Mouse (Mus musculus) liver, embryonic 14.5 days (tissue): Measurements from ENCODE around the gene Hebp1. TPM values are rescaled to one million over a fixed set of nuclear protein-coding genes. Genes with fewer than 3 reads are reported as not detected.

Experiments used
- ATAC-seq: fragments of 200-750 bp; cut with Nextera tagmentation; 2 replicates; pipeline ENCODE4 v1.8.0; 2017; ENCODE audit warnings: moderate number of reproducible peaks, mild to moderate bottlenecking, moderate library complexity; ENCODE audit not compliant: insufficient read depth
- DNase-seq, 3 experiments: peaks; one replicate each; pipeline ENCODE4 v3.0.0-alpha.2; 2012 to 2013; ENCODE audit warnings: low read depth in 3 of 3, low spot score in 3 of 3
- H3K27ac ChIP-seq: fragments of 300-500 bp; sonication (generic); 2 replicates; pipeline ENCODE4 v1.5.1; 2014; ENCODE audit warnings: moderate library complexity, mild to moderate bottlenecking, control low read depth, inconsistent platforms
- H3K27me3 ChIP-seq: fragments of 300-500 bp; sonication (generic); 2 replicates; pipeline ENCODE4 v1.6.1; 2014; ENCODE audit warnings: mild to moderate bottlenecking, low read length, moderate library complexity; ENCODE audit not compliant: control insufficient read depth, insufficient read depth
- H3K36me3 ChIP-seq: fragments of 300-500 bp; sonication (generic); replicated peaks from 2 replicates; pipeline ENCODE4 v1.6.1; 2014; ENCODE audit warnings: low read depth; ENCODE audit not compliant: control insufficient read depth, insufficient read depth
- H3K4me1 ChIP-seq, 2 experiments: fragments of 200-500 bp in 1 of 2; fragments of 300-500 bp in 1 of 2; sonication (generic) in 1 of 2; replicated peaks; 2 replicates each; pipeline ENCODE4 v1.6.1; 2012 to 2014; ENCODE audit warnings: antibody characterized with exemption in 1 of 2, inconsistent platforms in 1 of 2, low read length in 1 of 2; ENCODE audit not compliant: control insufficient read depth in 2 of 2, insufficient read depth in 2 of 2
- H3K4me2 ChIP-seq: fragments of 300-500 bp; sonication (generic); 2 replicates; pipeline ENCODE4 v1.6.1; 2014; ENCODE audit warnings: low read depth, mild to moderate bottlenecking, control low read depth, moderate library complexity
- H3K4me3 ChIP-seq, 2 experiments: fragments of 200-500 bp in 1 of 2; fragments of 300-500 bp in 1 of 2; sonication (generic) in 1 of 2; 2 replicates each; pipeline ENCODE4 v1.5.1; 2012 to 2014; ENCODE audit warnings: low read depth in 2 of 2, low read length in 2 of 2, mild to moderate bottlenecking in 2 of 2, control low read depth in 1 of 2, inconsistent platforms in 1 of 2, moderate library complexity in 1 of 2; ENCODE audit not compliant: insufficient read depth in 1 of 2
- H3K9ac ChIP-seq: fragments of 300-500 bp; sonication (generic); replicated peaks from 2 replicates; pipeline ENCODE4 v1.6.1; 2014; ENCODE audit warnings: mild to moderate bottlenecking, control low read depth, moderate library complexity
- H3K9me3 ChIP-seq: fragments of 300-500 bp; sonication (generic); 2 replicates; pipeline ENCODE4 v1.6.1; 2016; ENCODE audit warnings: low read length, mixed read lengths; ENCODE audit not compliant: control insufficient read depth
- CTCF ChIP-seq: IDR thresholded peaks from 2 replicates; pipeline ENCODE4 v1.5.1; 2016; ENCODE audit warnings: antibody characterized with exemption, low read depth, control low read depth
- EP300 ChIP-seq: IDR thresholded peaks from 2 replicates; pipeline ENCODE4 v1.6.1; 2016; ENCODE audit warnings: antibody characterized with exemption, low read depth
- WGBS: fragments of 180-500 bp; shearing (Covaris S2); extraction: QIAGEN DNeasy Blood & Tissue Kit; methylation state at CpG from one replicate; pipeline ENCODE4 v1.1.7; 2014; ENCODE audit not compliant: insufficient replicate concordance; 5-methylcytosine and 5-hydroxymethylcytosine counted together
- polyA plus RNA-seq, 2 experiments: library from polyadenylated mRNA; depleted of rRNA in 1 of 2; stranded (reverse) in 1 of 2; unstranded in 1 of 2; fragments of >200 nt; fragmentation: Nextera tagmentation in 1 of 2; extraction: Ambion mirVana in 1 of 2; gene quantifications; 2 replicates each; pipeline versions ENCODE4 v1.2.1 to v1.2.3; 2012 to 2014

Gene Hebp1
- polyA plus RNA-seq, 2 experiments: 70.2 to 198 TPM

GRCm38 (mm10) chr6:135175014-135175413, 22.8 kb downstream of the Hebp1 start:
- TF ChIP-seq EP300 (no peak), CTCF (no peak)
- no peak overlapping the region for H3K27ac ChIP-seq
- 84% methylated on average over 1 of the region's 1 CpGs for WGBS
- no peaks in the 10 kb centered on the region for H3K27me3 ChIP-seq
- no peak overlapping the region for H3K4me2 ChIP-seq
- ATAC-seq (no peak), DNase-seq (no peak)
- H3K4me3 ChIP-seq: no peak overlapping the region
- H3K9me3 ChIP-seq: no peaks in the 10 kb centered on the region
- H3K4me1 ChIP-seq: 0 out of 4 replicates have a peak, but pooled peaks cover 0 to 1% of the 10 kb centered on the region in 2 experiments
- no peaks in the 10 kb centered on the region for H3K36me3 ChIP-seq
- no peak overlapping the region for H3K9ac ChIP-seq

GRCm38 (mm10) chr6:135171736-135172135, 26.1 kb downstream of the Hebp1 start:
- Histone ChIP-seq H3K36me3 (no peaks in the 10 kb centered on the region), H3K27me3 (no peaks in the 10 kb centered on the region), H3K9me3 (no peaks in the 10 kb centered on the region), H3K4me2 (no peak overlapping the region), H3K9ac (no peak overlapping the region), H3K27ac (no peak overlapping the region), H3K4me3 (no peak overlapping the region), H3K4me1 (peaks cover 11 to 14% of the 10 kb centered on the region in 2 experiments)
- 73% methylated on average over 14 of the region's 14 CpGs for WGBS
- ATAC-seq (no peak), DNase-seq (no peak)
- TF ChIP-seq CTCF (no peak), EP300 (no peak)

- Histone ChIP-seq H3K9me3 (no peaks in the 10 kb centered on the region), H3K4me2 (no peak overlapping the region), H3K9ac (no peak overlapping the region), H3K4me1 (peaks cover 29 to 31% of the 10 kb centered on the region in 2 experiments), H3K27me3 (no peaks in the 10 kb centered on the region), H3K4me3 (no peak overlapping the region), H3K36me3 (peaks cover 7% of the 10 kb centered on the region), H3K27ac (no peak overlapping the region; the same call in 1 of the 2 replicates)
- TF ChIP-seq CTCF: no peak
- TF ChIP-seq EP300: no peak
- no peak for ATAC-seq
- no peak for DNase-seq
- 62% methylated on average over 3 of the region's 3 CpGs for WGBS
Measured at GRCm38 (mm10) chr6:135169246-135169645, 28.6 kb downstream of the Hebp1 start.

- H3K9ac ChIP-seq: peak overlapping the region; percentile 57
- H3K4me3 ChIP-seq: peak overlapping the region; percentile 90 to 91
- ATAC-seq: no peak
- no peak for DNase-seq
- no peaks in the 10 kb centered on the region for H3K27me3 ChIP-seq
- peaks cover 13% of the 10 kb centered on the region for H3K36me3 ChIP-seq
- H3K4me1 ChIP-seq: peaks cover 35 to 38% of the 10 kb centered on the region in 2 experiments
- H3K9me3 ChIP-seq: no peaks in the 10 kb centered on the region
- 75% methylated on average over 6 of the region's 6 CpGs for WGBS
- H3K27ac ChIP-seq: peak overlapping the region; percentile 86
- TF ChIP-seq CTCF (no peak), EP300 (peak; percentile 2; the same call in 1 of the 2 replicates)
- peak overlapping the region; percentile 92 for H3K4me2 ChIP-seq
Measured at GRCm38 (mm10) chr6:135168471-135168870, 29.4 kb downstream of the Hebp1 start.

GRCm38 (mm10) chr6:135167380-135168311, 30.2 kb downstream of the Hebp1 start:
- 0 out of 2 replicates have a peak, but pooled peaks have one; percentile 14 for TF ChIP-seq CTCF
- TF ChIP-seq EP300: peak; percentile 49

More at GRCm38 (mm10) chr6:135167380-135168311, 30.2 kb downstream of the Hebp1 start:
- H3K4me1 ChIP-seq: peaks cover 44 to 46% of the 10 kb centered on the region in 2 experiments
- H3K36me3 ChIP-seq: peaks cover 22% of the 10 kb centered on the region
- H3K27me3 ChIP-seq: no peaks in the 10 kb centered on the region
- ATAC-seq (peak; percentile 78), DNase-seq (peak; percentile 77 to 86 (median 86))
- no peaks in the 10 kb centered on the region for H3K9me3 ChIP-seq
- H3K4me3 ChIP-seq: peak overlapping the region; percentile 90 to 91
- 1% methylated on average over 46 of the region's 46 CpGs for WGBS
- peak overlapping the region; percentile 96 for H3K27ac ChIP-seq
- H3K9ac ChIP-seq: peak overlapping the region; percentile 97
- H3K4me2 ChIP-seq: peak overlapping the region; percentile 92
